Comparison of ENCODE assay signal across 8 mouse cellular contexts in genomic region chr6:31412487-31412886, GRCm38 (mm10). TPM values are rescaled to one million over a fixed set of nuclear protein-coding genes. Genes with fewer than 3 reads are reported as not detected.
DNase-seq lines count a peak whose midpoint lies in the region; ATAC-seq and TF ChIP-seq lines count a peak whose summit lies in the region.
"Had no signal": no experiment of that assay in that cellular context is flagged by ENCODE, and none has a peak within 500 bp of the region (broad histone marks: within the 10 kb centered on the region; RNA-seq: fewer than 3 reads in every experiment).

No protein-coding gene starts in this region.

- no peaks in the 10 kb centered on the region for H3K4me1 ChIP-seq in lung, embryonic 14.5 days (ENCODE audit: insufficient read depth)
- no peaks in the 10 kb centered on the region for H3K4me1 ChIP-seq in intestine, postnatal 0 days (replicated peaks; ENCODE audit: control insufficient read depth, insufficient read depth, low read length)
- peaks cover 17% of the 10 kb centered on the region for H3K4me1 ChIP-seq in heart, embryonic 10.5 days

- H3K4me3 ChIP-seq in lung, embryonic 14.5 days (ENCODE audit: low read depth, low read length) = no peak overlapping the region
- H3K4me3 ChIP-seq in intestine, postnatal 0 days (ENCODE audit: low read depth, low read length) = no peak overlapping the region
- no peak overlapping the region for H3K4me3 ChIP-seq in heart, embryonic 10.5 days
- H3K4me3 ChIP-seq: neural tube, embryonic 13.5 days had no signal

- H3K36me3 ChIP-seq in lung, embryonic 14.5 days (ENCODE audit: insufficient read depth) = no peaks in the 10 kb centered on the region
- no peaks in the 10 kb centered on the region for H3K36me3 ChIP-seq in intestine, postnatal 0 days (ENCODE audit: control insufficient read depth, insufficient read depth)
- H3K36me3 ChIP-seq in heart, embryonic 10.5 days = no peaks in the 10 kb centered on the region
- H3K36me3 ChIP-seq: neural tube, embryonic 13.5 days had no signal

- H3K4me2 ChIP-seq in lung, embryonic 14.5 days = no peak overlapping the region
- no peak overlapping the region for H3K4me2 ChIP-seq in intestine, postnatal 0 days (replicated peaks; ENCODE audit: low read depth)
- H3K4me2 ChIP-seq: neural tube, embryonic 13.5 days had no signal

- H3K9me3 ChIP-seq in lung, embryonic 14.5 days (ENCODE audit: low read depth, low read length) = no peaks in the 10 kb centered on the region
- H3K9me3 ChIP-seq in intestine, postnatal 0 days (ENCODE audit: control insufficient read depth) = no peaks in the 10 kb centered on the region
- H3K9me3 ChIP-seq in heart, embryonic 10.5 days = no peaks in the 10 kb centered on the region
- H3K9me3 ChIP-seq: neural tube, embryonic 13.5 days had no signal

- DNase-seq in lung, embryonic 14.5 days = peak; percentile 24
- no peak for DNase-seq in lung, postnatal 14 days
- DNase-seq in brain, adult 2 months (ENCODE audit: low read depth, low spot score) = peak; percentile 54
- DNase-seq in retina, postnatal 1 day = peak; percentile 61
- DNase-seq in cerebellum, postnatal 36 days = no peak
- DNase-seq in heart, embryonic 10.5 days (ENCODE audit: low spot score) = no peak

- no peak overlapping the region for H3K27ac ChIP-seq in lung, embryonic 14.5 days (ENCODE audit: low read depth)
- no peak overlapping the region for H3K27ac ChIP-seq in intestine, postnatal 0 days (ENCODE audit: low read depth, low read length)
- no peak overlapping the region for H3K27ac ChIP-seq in heart, embryonic 10.5 days
- H3K27ac ChIP-seq: neural tube, embryonic 13.5 days had no signal

- peak; percentile 24; the same call in 1 of the 2 replicates for TF ChIP-seq CTCF in lung, embryonic 14.5 days (IDR thresholded peaks at IDR 0.05; ENCODE audit: low read depth)
- TF ChIP-seq CTCF in intestine, postnatal 0 days (IDR thresholded peaks at IDR 0.05; ENCODE audit: low read depth) = peak; percentile 65

- no peak for ATAC-seq in lung, embryonic 14.5 days (ENCODE audit: insufficient read depth)
- ATAC-seq in intestine, postnatal 0 days = no peak

- no peak overlapping the region for H3K9ac ChIP-seq in lung, embryonic 14.5 days
- no peak overlapping the region for H3K9ac ChIP-seq in intestine, postnatal 0 days (ENCODE audit: low read depth, low read length)
- H3K9ac ChIP-seq: neural tube, embryonic 13.5 days had no signal

- H3K27me3 ChIP-seq in lung, embryonic 14.5 days (ENCODE audit: insufficient read depth, low read length) = no peaks in the 10 kb centered on the region
- no peaks in the 10 kb centered on the region for H3K27me3 ChIP-seq in intestine, postnatal 0 days (replicated peaks; ENCODE audit: control insufficient read depth, insufficient read depth, low read length)
- H3K27me3 ChIP-seq in heart, embryonic 10.5 days (ENCODE audit: insufficient read depth, poor library complexity, severe bottlenecking) = no peaks in the 10 kb centered on the region
- H3K27me3 ChIP-seq: neural tube, embryonic 13.5 days had no signal

RNA-seq across cellular contexts. Expression of gene Mkln1, which starts 14.0 kb away (rescaled TPM):
- polyA plus RNA-seq in lung, embryonic 14.5 days (2014; fragmentation: Nextera tagmentation; extraction: Ambion mirVana) = 179 and 184 TPM in 2 replicates
- 109 and 119 TPM in 2 replicates for polyA plus RNA-seq in intestine, postnatal 0 days (2015; fragmentation: Nextera tagmentation; extraction: Ambion mirVana)
- polyA plus RNA-seq in heart, embryonic 10.5 days (2016; fragmentation: Nextera tagmentation; extraction: Ambion mirVana) = 210 and 228 TPM in 2 replicates

Comparison
In these comparisons a context has a peak if more than half of its experiments do, and no peak if none do; other contexts are left out.
1. DNase-seq: peak in lung, embryonic 14.5 days (single experiment), brain, adult 2 months (single experiment) and retina, postnatal 1 day (single experiment); none in lung, postnatal 14 days (single experiment), cerebellum, postnatal 36 days (0 of 2) and heart, embryonic 10.5 days (single experiment).